Mouse (Mus musculus) lung, postnatal 0 days (tissue): ENCODE data around the gene Mdk.

Source experiments
- CTCF ChIP-seq: IDR thresholded peaks from 2 replicates; pipeline ENCODE4 v1.5.1; 2016; ENCODE audit warnings: antibody characterized with exemption, mild to moderate bottlenecking
- EP300 ChIP-seq: IDR thresholded peaks from 2 replicates; pipeline ENCODE4 v1.6.1; 2016; ENCODE audit warnings: antibody characterized with exemption, mild to moderate bottlenecking, control low read depth

DNA sequence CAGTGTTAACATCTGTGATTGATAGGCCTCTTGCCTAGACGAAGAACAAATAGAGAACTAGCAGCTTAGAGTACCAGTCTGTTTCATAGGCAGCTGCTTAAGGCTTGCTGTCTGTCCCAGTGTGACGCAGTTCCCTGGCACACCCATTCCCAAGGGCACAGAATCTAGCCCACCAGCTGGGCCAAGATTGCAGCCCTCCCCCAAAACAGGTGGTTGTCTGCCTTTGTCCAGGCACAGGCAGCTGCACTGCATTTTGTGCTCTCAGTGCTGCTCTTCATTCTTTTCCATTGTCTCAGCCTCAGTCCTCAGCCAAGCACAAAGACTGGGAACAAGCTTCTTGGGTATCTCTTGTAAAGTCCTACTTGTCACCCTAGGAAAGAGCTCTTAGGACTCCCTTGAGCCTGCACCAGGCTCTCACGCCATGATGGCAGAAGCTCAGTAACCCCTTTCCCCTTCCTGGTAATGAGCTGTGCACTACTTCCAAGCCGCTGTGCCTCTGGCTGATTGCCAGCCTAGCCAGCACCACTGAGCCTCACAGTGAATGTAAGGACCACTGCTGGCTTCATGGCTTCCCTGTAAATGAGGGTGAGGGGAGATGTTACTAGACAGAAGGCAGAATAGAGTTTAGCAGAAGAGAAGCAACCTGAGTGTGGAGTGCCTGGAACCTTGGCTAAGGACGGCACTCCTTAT lies 27.3 kb downstream of the Mdk start:
- TF ChIP-seq CTCF: no peak
- TF ChIP-seq EP300: no peak
